Mouse (Mus musculus): Measurements from ENCODE around the gene Uba7. TPM values are rescaled to one million over a fixed set of nuclear protein-coding genes. Genes with fewer than 3 reads are reported as not detected.

The Uba7 gene
- polyA plus RNA-seq, 1 experiment from 2014 or later = 47.7 TPM

DNA sequence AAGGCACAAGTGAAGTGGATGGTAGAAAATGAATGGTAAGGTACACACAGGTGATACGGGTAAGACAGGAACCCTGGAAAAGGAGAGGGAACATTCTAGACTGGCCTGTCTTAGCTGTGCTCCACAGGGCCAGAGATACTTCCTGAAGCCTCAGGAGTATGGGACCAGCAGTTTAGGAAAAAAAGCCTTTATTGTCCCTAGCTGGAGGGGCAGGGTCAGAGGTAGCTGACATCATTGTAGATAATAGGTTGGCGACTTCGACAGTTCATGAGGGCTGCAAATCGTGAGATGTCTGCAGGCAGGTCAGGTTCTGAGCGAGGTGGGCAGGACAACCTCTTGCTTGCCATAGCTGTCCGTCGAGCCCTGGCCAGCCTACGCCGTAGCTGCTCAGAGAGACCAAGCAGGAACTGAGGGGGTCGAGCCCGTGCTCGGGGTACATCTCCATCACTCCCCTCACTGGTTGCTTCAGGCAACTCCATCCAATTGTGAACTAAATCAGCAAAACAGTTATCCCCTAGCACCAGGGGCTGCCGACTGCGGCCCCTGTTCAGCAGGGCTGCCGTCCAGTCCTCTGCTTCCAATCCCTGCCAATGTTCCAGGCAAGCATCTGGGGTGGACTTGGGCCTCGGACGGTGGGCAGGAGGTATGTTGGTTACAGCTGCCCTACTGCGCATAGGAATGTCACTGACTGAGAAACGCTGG, 8.9 kb downstream of the Uba7 start:
- Histone ChIP-seq H3K36me3 (ENCODE audit: control insufficient read depth, insufficient read depth) (peaks cover 44% of the 10 kb centered on the region), H3K27ac (ENCODE audit: low read length) (peak overlapping the region; percentile 96), H3K9ac (ENCODE audit: low read depth, low read length) (peak overlapping the region; percentile 90), H3K4me2 (ENCODE audit: low read depth, low read length) (peak overlapping the region; percentile 97), H3K4me3 (ENCODE audit: low read depth, low read length) (peak overlapping the region; percentile 91), H3K27me3 (ENCODE audit: control insufficient read depth, insufficient read depth, low read depth, low read length) (no peaks in the 10 kb centered on the region), H3K9me3 (replicated peaks; ENCODE audit: control insufficient read depth, low read length) (no peaks in the 10 kb centered on the region), H3K4me1 (ENCODE audit: control insufficient read depth, low read depth, low read length) (peaks cover 63% of the 10 kb centered on the region)
- 21% methylated on average over 19 of the region's 19 CpGs for WGBS (ENCODE audit: insufficient replicate concordance)
- ATAC-seq (ENCODE audit: low read depth) = no peak

DNA sequence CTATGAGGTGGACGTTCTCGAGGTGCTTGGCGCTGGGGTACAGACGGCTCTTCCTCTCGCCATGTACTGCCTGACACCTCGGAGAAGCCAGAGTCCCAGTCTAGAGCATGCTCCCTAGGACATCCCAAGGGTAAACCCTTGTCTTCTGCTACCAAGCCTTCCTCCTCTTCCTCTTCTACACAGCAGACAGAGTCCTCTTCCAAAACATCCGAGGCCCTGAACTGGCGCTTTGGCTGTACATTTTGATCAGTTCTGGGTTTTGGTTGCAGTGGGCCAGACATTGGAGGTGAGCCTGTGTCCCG, 9.4 kb downstream of the Uba7 start:
- Histone ChIP-seq H3K27me3 (ENCODE audit: control insufficient read depth, insufficient read depth, low read depth, low read length) (no peaks in the 10 kb centered on the region), H3K9me3 (replicated peaks; ENCODE audit: control insufficient read depth, low read length) (no peaks in the 10 kb centered on the region), H3K27ac (ENCODE audit: low read length) (peak overlapping the region; percentile 96), H3K36me3 (ENCODE audit: control insufficient read depth, insufficient read depth) (peaks cover 39% of the 10 kb centered on the region), H3K4me1 (ENCODE audit: control insufficient read depth, low read depth, low read length) (peaks cover 60% of the 10 kb centered on the region), H3K9ac (ENCODE audit: low read depth, low read length) (peak overlapping the region; percentile 90), H3K4me2 (ENCODE audit: low read depth, low read length) (peak overlapping the region; percentile 97), H3K4me3 (ENCODE audit: low read depth, low read length) (peak overlapping the region; percentile 91)
- WGBS (ENCODE audit: insufficient replicate concordance) = 5% methylated on average over 9 of the region's 9 CpGs
- ATAC-seq (ENCODE audit: low read depth) = no peak

DNA sequence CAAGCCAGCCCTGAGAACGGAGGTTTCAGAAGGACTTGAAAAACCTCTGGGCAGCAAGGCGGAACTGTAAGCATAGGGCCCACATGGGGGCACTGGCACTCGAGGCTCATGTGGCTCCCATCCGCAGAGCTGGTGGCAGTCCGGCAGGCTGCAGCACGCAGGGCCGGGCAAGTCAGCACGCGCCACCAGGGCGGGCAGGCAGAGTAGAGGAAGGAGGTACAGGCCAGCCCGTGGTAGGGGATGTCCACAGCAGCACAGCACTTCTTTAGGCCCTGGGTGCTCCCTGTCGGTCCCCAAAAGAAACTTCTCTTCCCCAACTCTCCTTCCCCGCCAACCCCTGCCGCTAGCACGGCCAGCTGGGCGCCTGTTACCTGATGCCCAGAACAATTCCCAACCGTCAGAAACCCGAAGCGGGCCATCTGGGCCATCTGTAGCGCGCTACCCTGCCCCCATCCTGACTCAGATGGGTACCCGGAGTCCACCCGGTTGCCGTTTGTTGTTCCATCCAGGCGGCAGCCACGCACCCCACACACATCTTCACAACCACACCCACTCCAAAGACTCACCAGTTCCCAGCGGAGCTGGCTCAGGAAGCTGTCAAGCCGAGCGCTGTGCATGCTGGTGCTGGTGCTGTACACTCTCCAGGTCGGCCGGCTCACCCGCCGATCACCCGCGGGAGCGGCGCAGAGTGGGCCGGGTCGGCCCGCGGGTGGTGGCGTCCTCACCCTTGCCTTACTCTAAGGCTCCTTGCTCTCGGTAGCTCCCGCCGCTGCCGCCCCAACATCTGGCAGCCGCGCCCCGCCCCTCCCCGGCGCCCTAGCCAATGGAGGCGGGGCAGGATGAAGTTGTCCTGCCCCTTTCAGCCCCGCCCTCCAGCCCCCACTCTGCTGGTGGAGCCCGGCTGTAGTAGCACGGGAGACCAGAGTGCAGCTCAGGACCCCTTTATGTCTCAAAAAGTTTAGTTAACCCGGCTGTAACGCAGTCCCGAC, 10.1 kb downstream of the Uba7 start, which contains the start of gene Inka1:
Gene Inka1 (minus strand): TSS at position 749 of the 989 bp plus-strand sequence.
- peak within 1 kb of the TSS; percentile 90 for H3K9ac ChIP-seq (ENCODE audit: low read depth, low read length)
- H3K9me3 ChIP-seq (replicated peaks; ENCODE audit: control insufficient read depth, low read length) = no peaks in the 10 kb centered on the region
- H3K4me2 ChIP-seq (ENCODE audit: low read depth, low read length) = peak within 1 kb of the TSS; percentile 97
- peak within 1 kb of the TSS; percentile 96 for H3K27ac ChIP-seq (ENCODE audit: low read length)
- under 1% methylated on average over 58 of the region's 58 CpGs for WGBS (ENCODE audit: insufficient replicate concordance)
- ATAC-seq (ENCODE audit: low read depth) = peak; percentile 79
- H3K27me3 ChIP-seq (ENCODE audit: control insufficient read depth, insufficient read depth, low read depth, low read length) = no peaks in the 10 kb centered on the region
- H3K4me3 ChIP-seq (ENCODE audit: low read depth, low read length) = peak within 1 kb of the TSS; percentile 91
- peaks cover 32% of the 10 kb centered on the region for H3K36me3 ChIP-seq (ENCODE audit: control insufficient read depth, insufficient read depth)
- H3K4me1 ChIP-seq (ENCODE audit: control insufficient read depth, low read depth, low read length) = peaks cover 55% of the 10 kb centered on the region

DNA sequence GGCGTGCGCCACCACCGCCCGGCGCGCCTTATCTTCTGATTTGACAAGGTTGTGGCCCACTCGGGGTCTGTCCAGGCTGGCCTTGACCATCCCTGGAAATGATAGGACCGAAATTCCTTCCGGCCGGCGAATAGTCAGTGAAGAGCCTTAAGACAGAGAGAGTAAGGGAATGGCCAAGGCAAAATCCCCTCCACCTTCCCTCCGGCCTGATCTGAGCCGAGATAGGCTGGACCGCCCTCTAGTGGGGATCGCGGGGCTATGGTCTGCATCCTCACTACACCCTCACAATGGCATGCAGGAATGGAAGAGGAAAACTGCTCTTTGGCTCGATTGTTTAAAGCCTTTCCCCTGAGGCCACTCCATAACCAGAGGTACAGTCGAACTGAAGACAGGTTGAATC, 11.1 kb downstream of the Uba7 start:
- peaks cover 46% of the 10 kb centered on the region for H3K4me1 ChIP-seq (ENCODE audit: control insufficient read depth, low read depth, low read length)
- H3K4me3 ChIP-seq (ENCODE audit: low read depth, low read length) = peak overlapping the region; percentile 91
- WGBS (ENCODE audit: insufficient replicate concordance) = 2% methylated on average over 18 of the region's 18 CpGs
- peak overlapping the region; percentile 97 for H3K4me2 ChIP-seq (ENCODE audit: low read depth, low read length)
- no peaks in the 10 kb centered on the region for H3K27me3 ChIP-seq (ENCODE audit: control insufficient read depth, insufficient read depth, low read depth, low read length)
- H3K27ac ChIP-seq (ENCODE audit: low read length) = peak overlapping the region; percentile 40; the same call in 1 of the 2 replicates
- H3K9ac ChIP-seq (ENCODE audit: low read depth, low read length) = peak overlapping the region; percentile 90
- H3K9me3 ChIP-seq (replicated peaks; ENCODE audit: control insufficient read depth, low read length) = no peaks in the 10 kb centered on the region
- ATAC-seq (ENCODE audit: low read depth) = peak; percentile 19
- peaks cover 23% of the 10 kb centered on the region for H3K36me3 ChIP-seq (ENCODE audit: control insufficient read depth, insufficient read depth)

DNA sequence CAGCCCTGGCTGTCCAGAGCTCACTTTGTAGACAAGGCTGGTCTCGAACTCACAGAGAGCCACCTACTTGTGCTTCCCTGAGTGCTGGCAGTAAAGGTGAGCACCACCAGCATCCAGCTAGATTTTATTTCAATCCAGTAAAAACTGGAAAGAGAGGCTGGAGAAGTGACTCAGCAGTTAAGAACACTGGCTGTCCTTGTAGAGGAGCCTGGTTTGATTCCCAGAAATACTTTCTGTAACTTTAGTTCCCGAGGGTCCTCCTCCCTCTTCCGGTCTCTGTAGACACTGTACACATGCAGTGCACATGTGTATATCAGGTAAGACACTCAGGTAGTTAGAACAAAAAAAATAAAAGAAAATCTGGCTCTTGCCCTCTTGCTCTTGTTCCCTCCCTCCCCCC, 12.6 kb downstream of the Uba7 start:
- H3K4me2 ChIP-seq (ENCODE audit: low read depth, low read length) = no peak overlapping the region
- 61% methylated on average over 3 of the region's 3 CpGs for WGBS (ENCODE audit: insufficient replicate concordance)
- H3K27me3 ChIP-seq (ENCODE audit: control insufficient read depth, insufficient read depth, low read depth, low read length) = no peaks in the 10 kb centered on the region
- no peak for ATAC-seq (ENCODE audit: low read depth)
- no peak overlapping the region for H3K9ac ChIP-seq (ENCODE audit: low read depth, low read length)
- no peak overlapping the region for H3K4me3 ChIP-seq (ENCODE audit: low read depth, low read length)
- no peak overlapping the region for H3K27ac ChIP-seq (ENCODE audit: low read length)
- H3K9me3 ChIP-seq (replicated peaks; ENCODE audit: control insufficient read depth, low read length) = no peaks in the 10 kb centered on the region
- H3K4me1 ChIP-seq (ENCODE audit: control insufficient read depth, low read depth, low read length) = peaks cover 30% of the 10 kb centered on the region
- peaks cover 13% of the 10 kb centered on the region for H3K36me3 ChIP-seq (ENCODE audit: control insufficient read depth, insufficient read depth)

DNA sequence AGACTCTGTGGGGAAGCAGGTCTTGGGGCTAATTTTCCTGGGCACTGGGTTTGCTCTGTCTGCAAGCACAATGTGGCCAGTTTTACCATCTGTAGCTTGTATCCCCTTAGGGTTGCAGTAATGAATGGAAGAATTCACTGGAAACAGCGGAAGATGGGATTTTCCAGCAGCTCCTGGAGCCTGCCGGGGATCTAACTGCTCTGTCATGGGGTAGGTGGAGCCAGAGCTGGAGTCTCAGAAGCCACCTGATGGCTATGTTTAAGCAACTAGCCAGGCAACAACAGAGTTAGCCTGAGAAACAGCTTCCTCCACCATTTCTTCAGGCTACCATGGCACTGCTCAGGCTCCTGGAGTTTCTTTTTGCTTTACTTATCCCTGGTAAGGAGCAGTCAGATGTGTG, 16.9 kb downstream of the Uba7 start, which contains the start of gene Cdhr4:
Gene Cdhr4 (plus strand): TSS at position 301 of the 400 bp plus-strand sequence.
- H3K9ac ChIP-seq (ENCODE audit: low read depth, low read length) = no peak within 1 kb of the TSS
- no peak within 1 kb of the TSS for H3K27ac ChIP-seq (ENCODE audit: low read length)
- WGBS (ENCODE audit: insufficient replicate concordance) = 80% methylated on average over 2 of the region's 2 CpGs

DNA sequence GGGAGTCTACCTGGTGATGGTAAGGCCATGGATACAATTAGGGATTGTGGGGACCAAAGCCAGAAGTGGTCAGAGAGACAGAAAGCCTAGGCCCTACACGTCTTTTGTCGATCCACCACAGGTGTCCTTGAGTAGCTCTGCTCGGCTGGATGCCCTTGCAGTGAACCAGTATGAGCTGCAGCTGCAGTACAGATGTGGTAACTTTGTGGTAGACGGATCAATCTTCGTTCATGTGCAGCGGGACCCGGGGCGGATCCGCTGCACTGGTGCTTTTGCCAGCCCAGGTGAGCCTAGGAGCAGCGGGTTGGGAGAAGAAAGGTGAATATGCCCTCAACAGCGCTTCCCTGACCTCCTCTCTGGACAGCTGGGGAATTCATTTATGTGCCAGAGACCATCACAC, 17.7 kb downstream of the Uba7 start:
- Histone ChIP-seq H3K9ac (ENCODE audit: low read depth, low read length) (no peak overlapping the region), H3K27me3 (ENCODE audit: control insufficient read depth, insufficient read depth, low read depth, low read length) (no peaks in the 10 kb centered on the region), H3K27ac (ENCODE audit: low read length) (no peak overlapping the region), H3K36me3 (ENCODE audit: control insufficient read depth, insufficient read depth) (no peaks in the 10 kb centered on the region), H3K4me3 (ENCODE audit: low read depth, low read length) (no peak overlapping the region), H3K4me1 (ENCODE audit: control insufficient read depth, low read depth, low read length) (peaks cover 4% of the 10 kb centered on the region), H3K4me2 (ENCODE audit: low read depth, low read length) (no peak overlapping the region), H3K9me3 (replicated peaks; ENCODE audit: control insufficient read depth, low read length) (no peaks in the 10 kb centered on the region)
- WGBS (ENCODE audit: insufficient replicate concordance) = 83% methylated on average over 11 of the region's 11 CpGs
- no peak for ATAC-seq (ENCODE audit: low read depth)

More for the DNA sequence above, 16.9 kb downstream of the Uba7 start, which contains the start of gene Cdhr4:
- no peaks in the 10 kb centered on the region for H3K36me3 ChIP-seq (ENCODE audit: control insufficient read depth, insufficient read depth)
- H3K4me3 ChIP-seq (ENCODE audit: low read depth, low read length) = no peak within 1 kb of the TSS
- ATAC-seq (ENCODE audit: low read depth) = no peak
- H3K27me3 ChIP-seq (ENCODE audit: control insufficient read depth, insufficient read depth, low read depth, low read length) = no peaks in the 10 kb centered on the region
- H3K4me2 ChIP-seq (ENCODE audit: low read depth, low read length) = no peak within 1 kb of the TSS
- no peaks in the 10 kb centered on the region for H3K9me3 ChIP-seq (replicated peaks; ENCODE audit: control insufficient read depth, low read length)
- peaks cover 4% of the 10 kb centered on the region for H3K4me1 ChIP-seq (ENCODE audit: control insufficient read depth, low read depth, low read length)

DNA sequence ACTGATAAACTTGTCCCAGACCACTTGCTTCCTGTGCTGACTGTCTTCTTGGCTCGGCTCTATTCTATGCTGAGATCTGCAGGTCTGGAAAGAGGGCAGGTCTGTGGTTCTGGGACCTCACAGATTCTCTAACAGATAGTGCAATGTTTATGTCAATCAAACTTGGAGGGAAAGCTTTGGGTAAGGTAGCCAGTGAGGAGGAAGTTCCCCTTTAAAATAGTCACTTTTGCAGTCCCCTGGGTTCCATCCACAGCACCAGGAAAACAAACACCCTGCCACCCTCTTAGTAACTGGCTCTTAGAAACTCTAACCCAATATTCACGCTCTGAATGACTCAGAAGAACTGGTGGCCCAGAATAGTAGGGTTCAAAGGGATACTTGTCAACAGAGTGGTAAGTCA, 19.2 kb downstream of the Uba7 start:
- WGBS (ENCODE audit: insufficient replicate concordance) = 16% methylated on average over 2 of the region's 2 CpGs
- H3K27ac ChIP-seq (ENCODE audit: low read length) = no peak overlapping the region

DNA sequence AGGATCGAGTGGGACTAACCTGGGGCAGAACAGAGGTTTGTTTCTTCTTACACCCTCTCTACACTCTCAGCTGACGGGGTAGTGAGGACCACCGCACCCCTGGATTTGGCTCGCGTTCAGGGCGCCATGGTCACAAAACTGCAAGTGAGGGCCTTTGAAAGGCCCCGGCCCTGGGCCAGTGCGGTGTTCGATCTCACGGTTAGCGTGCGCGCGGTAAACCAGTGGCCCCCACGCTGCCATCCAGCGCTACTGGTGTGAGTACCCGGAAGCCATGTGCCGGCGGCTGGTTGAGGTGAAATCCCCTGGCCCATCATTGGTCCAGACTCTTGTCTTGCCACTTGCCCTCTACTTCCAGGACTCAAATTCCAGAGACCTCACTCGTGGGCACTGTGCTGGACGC, 20.2 kb downstream of the Uba7 start:
- no peak overlapping the region for H3K4me3 ChIP-seq (ENCODE audit: low read depth, low read length)
- no peaks in the 10 kb centered on the region for H3K27me3 ChIP-seq (ENCODE audit: control insufficient read depth, insufficient read depth, low read depth, low read length)
- H3K9me3 ChIP-seq (replicated peaks; ENCODE audit: control insufficient read depth, low read length) = no peaks in the 10 kb centered on the region
- no peak overlapping the region for H3K9ac ChIP-seq (ENCODE audit: low read depth, low read length)
- no peak overlapping the region for H3K4me2 ChIP-seq (ENCODE audit: low read depth, low read length)
- WGBS (ENCODE audit: insufficient replicate concordance) = 88% methylated on average over 21 of the region's 21 CpGs
- no peak overlapping the region for H3K27ac ChIP-seq (ENCODE audit: low read length)
- no peaks in the 10 kb centered on the region for H3K4me1 ChIP-seq (ENCODE audit: control insufficient read depth, low read depth, low read length)
- H3K36me3 ChIP-seq (ENCODE audit: control insufficient read depth, insufficient read depth) = no peaks in the 10 kb centered on the region
- no peak for ATAC-seq (ENCODE audit: low read depth)

More for the DNA sequence above, 19.2 kb downstream of the Uba7 start:
- H3K4me1 ChIP-seq (ENCODE audit: control insufficient read depth, low read depth, low read length) = peaks cover 4% of the 10 kb centered on the region
- H3K4me3 ChIP-seq (ENCODE audit: low read depth, low read length) = no peak overlapping the region
- no peaks in the 10 kb centered on the region for H3K27me3 ChIP-seq (ENCODE audit: control insufficient read depth, insufficient read depth, low read depth, low read length)
- no peak overlapping the region for H3K9ac ChIP-seq (ENCODE audit: low read depth, low read length)
- H3K36me3 ChIP-seq (ENCODE audit: control insufficient read depth, insufficient read depth) = no peaks in the 10 kb centered on the region
- no peak overlapping the region for H3K4me2 ChIP-seq (ENCODE audit: low read depth, low read length)
- ATAC-seq (ENCODE audit: low read depth) = no peak
- no peaks in the 10 kb centered on the region for H3K9me3 ChIP-seq (replicated peaks; ENCODE audit: control insufficient read depth, low read length)
